Mouse (Mus musculus): ENCODE measurements around the gene Spata25.

GRCm38 (mm10) chr2:164834531-164834930, 6.2 kb upstream of the Spata25 start:
- TF ChIP-seq CTCF (IDR thresholded peaks at IDR 0.05; ENCODE audit: low read depth, low read length) (no peak), POLR2A (IDR thresholded peaks at IDR 0.05; ENCODE audit: borderline replicate concordance, low read depth, low read length) (0 out of 2 replicates have a peak, but pooled peaks have one; percentile 23)
